22 mouse cellular contexts compared by ENCODE assay signal in the genomic region with DNA sequence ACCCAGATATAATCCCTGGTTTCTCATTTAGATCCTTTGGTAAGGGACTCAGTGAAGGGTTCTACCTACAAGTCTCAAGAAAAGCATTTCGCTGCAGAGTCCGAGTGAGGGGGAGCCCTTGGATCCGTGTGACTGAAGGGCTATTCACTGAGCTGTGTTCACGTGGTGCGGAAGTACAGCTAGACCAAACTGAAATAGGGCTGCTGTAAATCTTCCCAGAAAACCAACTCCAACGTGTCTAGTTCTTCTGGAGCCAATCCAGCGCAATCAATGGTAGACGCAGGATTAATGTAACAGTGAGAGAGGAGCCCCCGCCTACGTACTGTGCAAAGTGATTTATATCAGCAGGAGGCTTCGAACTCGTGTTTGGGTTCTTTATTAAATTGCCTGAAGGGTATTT.
DNase-seq lines count a peak whose midpoint lies in the region; ATAC-seq and TF ChIP-seq lines count a peak whose summit lies in the region.
"Had no signal": no experiment of that assay in that cellular context is flagged by ENCODE, and none has a peak within 500 bp of the region (broad histone marks: within the 10 kb centered on the region; RNA-seq: fewer than 3 reads in every experiment).

No protein-coding gene starts in this region.

- WGBS in kidney, embryonic 14.5 days, result 28% methylated on average over 12 of the region's 12 CpGs

- H3K27ac ChIP-seq in kidney, embryonic 14.5 days (ENCODE audit: low read depth, low read length), result peak overlapping the region; percentile 62
- H3K27ac ChIP-seq: hindbrain, embryonic 13.5 days; limb, embryonic 12.5 days; liver, embryonic 14.5 days; midbrain, embryonic 13.5 days had no signal

- H3K4me2 ChIP-seq in kidney, embryonic 14.5 days (replicated peaks; ENCODE audit: low read depth, low read length), result no peak overlapping the region; the same call in 1 of the 2 replicates
- H3K4me2 ChIP-seq: hindbrain, embryonic 13.5 days; limb, embryonic 12.5 days; lung, embryonic 14.5 days; midbrain, embryonic 13.5 days had no signal

- DNase-seq in kidney, adult 18-20 months, result no peak
- DNase-seq in brain, embryonic 14.5 days (ENCODE audit: low read depth), result peak; percentile 43
- peak; percentile 81 for DNase-seq in fat pad, adult 2 months (ENCODE audit: extremely low read depth, low read depth, low spot score)
- DNase-seq in kidney, postnatal 4 days, result peak; percentile 52 to 66
- DNase-seq in lung, postnatal 14 days, result no peak
- no peak for DNase-seq in thymus, postnatal 10 days (ENCODE audit: low spot score in 2 of 2)
- DNase-seq: adrenal gland, postnatal 10 days; cerebellum, adult 2 months; cerebellum, postnatal 25 days; gastrocnemius, postnatal 14 days; heart, postnatal 36 days; lung, embryonic 14.5 days; right cerebral cortex, postnatal 14 days; thymus, postnatal 14 days had no signal

- no peak for TF ChIP-seq CTCF in brain, embryonic 14.5 days (IDR thresholded peaks at IDR 0.05; ENCODE audit: borderline replicate concordance, extremely low read depth, insufficient read depth, insufficient read length)

- H3K9ac ChIP-seq in kidney, embryonic 14.5 days (ENCODE audit: low read depth, low read length), result no peak overlapping the region
- H3K9ac ChIP-seq: hindbrain, embryonic 13.5 days; limb, embryonic 12.5 days; liver, embryonic 14.5 days; lung, embryonic 14.5 days; midbrain, embryonic 13.5 days had no signal

- H3K36me3 ChIP-seq in kidney, embryonic 14.5 days (ENCODE audit: control insufficient read depth, insufficient read depth, low read length), result no peaks in the 10 kb centered on the region
- H3K36me3 ChIP-seq: hindbrain, embryonic 13.5 days; limb, embryonic 12.5 days; midbrain, embryonic 13.5 days had no signal

- no peak for TF ChIP-seq POLR2A in brain, embryonic 14.5 days (IDR thresholded peaks at IDR 0.05; ENCODE audit: borderline replicate concordance, extremely low read depth, insufficient read depth, insufficient read length, poor library complexity, severe bottlenecking)

- H3K9me3 ChIP-seq in kidney, embryonic 14.5 days (ENCODE audit: control insufficient read depth, low read length), result no peaks in the 10 kb centered on the region
- H3K9me3 ChIP-seq: hindbrain, embryonic 13.5 days; limb, embryonic 12.5 days; midbrain, embryonic 13.5 days had no signal

- ATAC-seq in kidney, embryonic 14.5 days (ENCODE audit: low FRiP score, low TSS enrichment), result peak; percentile 94
- ATAC-seq: forebrain, embryonic 16.5 days; inflammation-experienced regulatory T-cells, adult 6 months; midbrain, embryonic 13.5 days had no signal

- peaks cover 25% of the 10 kb centered on the region for H3K4me1 ChIP-seq in kidney, embryonic 14.5 days (ENCODE audit: control insufficient read depth, insufficient read depth, low read length)
- H3K4me1 ChIP-seq: hindbrain, embryonic 13.5 days; megakaryocyte, embryonic 14.5 days; midbrain, embryonic 13.5 days had no signal

- no peak overlapping the region for H3K4me3 ChIP-seq in kidney, embryonic 14.5 days (ENCODE audit: low read length)
- H3K4me3 ChIP-seq: hindbrain, embryonic 13.5 days; limb, embryonic 12.5 days; megakaryocyte, embryonic 14.5 days; midbrain, embryonic 13.5 days had no signal

- no peaks in the 10 kb centered on the region for H3K27me3 ChIP-seq in kidney, embryonic 14.5 days (ENCODE audit: control insufficient read depth, insufficient read depth, low read length)
- H3K27me3 ChIP-seq: hindbrain, embryonic 13.5 days; limb, embryonic 12.5 days; megakaryocyte, embryonic 14.5 days; midbrain, embryonic 13.5 days had no signal

Comparison
In these comparisons a context has a peak if more than half of its experiments do, and no peak if none do; other contexts are left out.
1. DNase-seq: peak in brain, embryonic 14.5 days (single experiment), fat pad, adult 2 months (single experiment) and kidney, postnatal 4 days (2 of 2); none in kidney, adult 18-20 months (single experiment), lung, postnatal 14 days (single experiment) and thymus, postnatal 10 days (0 of 2).